Mouse (Mus musculus) layer of hippocampus, adult 9-10 months (tissue): ENCODE data around the gene Foxred2.

Source experiments
- DNase-seq: peaks from one replicate; pipeline ENCODE4 v3.0.0; 2022; ENCODE audit warnings: low spot score

Gene Foxred2

GRCm38 (mm10) chr15:77915287-77915686 is 41.2 kb downstream of the Foxred2 start:
- DNase-seq: no peak

- no peak for DNase-seq
Observed at GRCm38 (mm10) chr15:77914507-77914906, 42.0 kb downstream of the Foxred2 start.

DNA sequence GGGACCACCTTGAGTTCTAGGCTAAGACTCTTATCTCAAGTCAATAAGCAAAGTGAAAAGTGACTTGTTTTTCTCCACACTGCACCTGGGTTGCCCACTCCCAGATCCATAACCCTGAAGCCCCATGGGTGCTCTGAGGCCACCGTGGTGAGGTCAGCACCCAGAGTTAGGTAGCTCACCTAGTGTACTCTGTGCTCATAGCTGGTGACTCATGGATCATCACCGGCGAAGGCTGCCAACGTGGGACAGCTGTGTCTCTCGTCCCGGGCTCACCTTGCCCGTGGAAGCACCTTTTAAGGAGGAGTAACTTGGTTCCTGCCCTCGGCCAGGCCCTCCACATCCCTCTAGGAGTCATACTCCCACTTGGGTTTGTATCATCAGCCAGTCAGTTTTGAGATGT is 43.5 kb downstream of the Foxred2 start:
- no peak for DNase-seq

GRCm38 (mm10) chr15:77912585-77912984 is 43.9 kb downstream of the Foxred2 start:
- DNase-seq: no peak

DNA sequence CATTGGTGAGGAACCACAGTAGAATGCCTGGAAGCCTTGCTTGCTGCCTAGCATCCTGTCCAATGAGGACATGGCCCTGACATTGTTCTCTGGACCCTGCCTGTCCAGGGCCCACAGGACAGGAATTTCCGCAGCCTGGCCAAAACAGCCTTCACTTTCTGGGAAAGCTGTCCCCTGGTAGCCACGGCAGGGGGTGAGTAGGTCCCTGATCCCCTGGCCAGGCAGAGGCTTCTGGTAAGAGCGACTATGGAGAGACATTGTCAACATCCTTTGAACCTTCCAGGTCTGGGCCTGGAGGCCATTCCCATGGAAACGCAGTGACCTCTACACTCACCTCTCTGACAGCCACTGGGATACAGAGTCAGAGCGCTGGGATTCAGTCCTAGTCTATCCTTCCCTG is 44.5 kb downstream of the Foxred2 start:
- no peak for DNase-seq

- no peak for DNase-seq
Observed at GRCm38 (mm10) chr15:77911065-77911464, 45.5 kb downstream of the Foxred2 start.

GRCm38 (mm10) chr15:77907646-77908518 is 48.6 kb downstream of the Foxred2 start:
- DNase-seq: no peak

- DNase-seq: no peak
Observed at GRCm38 (mm10) chr15:77906545-77906944, 50.0 kb downstream of the Foxred2 start.

GRCm38 (mm10) chr15:77906081-77906480 is 50.4 kb downstream of the Foxred2 start:
- no peak for DNase-seq

- DNase-seq: no peak
Observed at GRCm38 (mm10) chr15:77905275-77905970, 51.1 kb downstream of the Foxred2 start.

GRCm38 (mm10) chr15:77904363-77904892 is 52.1 kb downstream of the Foxred2 start:
- no peak for DNase-seq

GRCm38 (mm10) chr15:77903176-77903575 is 53.3 kb downstream of the Foxred2 start:
- no peak for DNase-seq

DNA sequence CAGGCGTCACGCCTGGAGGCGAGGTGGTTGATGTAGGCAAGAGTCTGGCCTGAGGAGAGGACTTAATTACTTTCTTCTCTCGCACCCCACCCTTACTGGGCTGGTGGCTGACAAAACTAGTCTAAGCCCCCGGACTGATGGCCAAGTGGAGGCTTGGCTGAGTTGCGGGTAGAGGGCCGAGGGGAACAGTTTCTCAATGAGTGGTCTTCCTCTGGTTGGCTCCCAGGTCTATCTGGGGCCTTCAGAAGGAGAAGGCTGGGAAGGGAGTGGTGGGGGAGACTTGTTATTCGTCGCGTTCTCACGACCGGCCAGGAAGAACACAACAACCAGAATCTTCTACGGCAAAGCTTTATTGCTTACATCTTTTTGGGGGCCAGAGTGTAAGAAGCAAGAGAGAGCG is 61.6 kb downstream of the Foxred2 start:
- no peak for DNase-seq

DNA sequence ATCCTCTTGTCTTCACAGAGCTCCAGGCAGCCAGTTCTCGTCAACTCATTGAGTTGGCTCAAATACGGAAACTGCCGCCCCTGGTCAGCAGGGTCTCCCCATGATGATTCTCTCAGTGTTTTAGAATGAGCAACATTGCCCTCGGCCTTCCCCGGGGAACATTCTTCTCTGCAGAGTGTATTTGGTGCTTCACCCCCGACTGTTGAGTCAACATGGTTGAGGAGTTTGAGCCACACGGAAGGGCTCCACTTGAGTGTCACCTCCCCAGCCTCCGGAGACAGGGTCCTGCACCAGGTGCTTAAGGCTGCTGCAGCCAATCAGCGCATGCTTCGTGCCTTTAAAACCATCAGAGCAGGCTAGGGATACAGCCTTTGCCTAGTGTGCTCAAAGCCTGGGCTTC is 63.2 kb downstream of the Foxred2 start:
- no peak for DNase-seq

GRCm38 (mm10) chr15:77892420-77892819 is 64.1 kb downstream of the Foxred2 start:
- no peak for DNase-seq

GRCm38 (mm10) chr15:77891766-77892165 is 64.8 kb downstream of the Foxred2 start:
- DNase-seq: no peak
